Mouse (Mus musculus) heart, embryonic 14.5 days (tissue): Measurements from ENCODE around the gene Grb10. TPM values are rescaled to one million over a fixed set of nuclear protein-coding genes. Genes with fewer than 3 reads are reported as not detected.

Source experiments
- ATAC-seq: fragments of 200-750 bp; cut with Nextera tagmentation; 2 replicates; pipeline ENCODE4 v1.8.0; 2017; ENCODE audit warnings: low read depth, moderate TSS enrichment; ENCODE audit not compliant: insufficient number of reproducible peaks, insufficient read depth, low FRiP score
- H3K27ac ChIP-seq, 2 experiments: fragments of 200-500 bp in 1 of 2; fragments of 300-500 bp in 1 of 2; sonication (generic) in 1 of 2; replicated peaks in 1 of 2; 2 replicates each; pipeline ENCODE4 v1.5.1; 2012 to 2014; ENCODE audit warnings: low read depth in 2 of 2, low read length in 2 of 2, control low read depth in 1 of 2, mild to moderate bottlenecking in 1 of 2, mixed read lengths in 1 of 2; ENCODE audit not compliant: control insufficient read depth in 1 of 2, insufficient read depth in 1 of 2
- H3K27me3 ChIP-seq: fragments of 300-500 bp; sonication (generic); 2 replicates; pipeline ENCODE4 v1.6.1; 2014; ENCODE audit warnings: mild to moderate bottlenecking, low read length, control low read depth; ENCODE audit not compliant: control insufficient read depth, insufficient read depth
- H3K36me3 ChIP-seq: fragments of 300-500 bp; sonication (generic); 2 replicates; pipeline ENCODE4 v1.6.1; 2014; ENCODE audit warnings: mild to moderate bottlenecking, control low read depth, low read length, mixed read lengths; ENCODE audit not compliant: control insufficient read depth, insufficient read depth
- H3K4me1 ChIP-seq, 2 experiments: fragments of 200-500 bp in 1 of 2; fragments of 300-500 bp in 1 of 2; sonication (generic) in 1 of 2; 2 replicates each; pipeline ENCODE4 v1.6.1; 2012 to 2014; ENCODE audit warnings: low read length in 2 of 2, control low read depth in 1 of 2, mixed read lengths in 1 of 2; ENCODE audit not compliant: control insufficient read depth in 2 of 2, insufficient read depth in 2 of 2
- H3K4me2 ChIP-seq: fragments of 300-500 bp; sonication (generic); 2 replicates; pipeline ENCODE4 v1.6.1; 2014; ENCODE audit warnings: mild to moderate bottlenecking, low read length
- H3K4me3 ChIP-seq, 2 experiments: fragments of 200-500 bp in 1 of 2; fragments of 300-500 bp in 1 of 2; sonication (generic) in 1 of 2; 2 replicates each; pipeline ENCODE4 v1.5.1; 2012 to 2014; ENCODE audit warnings: low read length in 2 of 2, mild to moderate bottlenecking in 2 of 2, control low read depth in 1 of 2, low read depth in 1 of 2, moderate library complexity in 1 of 2; ENCODE audit not compliant: control insufficient read depth in 1 of 2, insufficient read depth in 1 of 2
- H3K9ac ChIP-seq: fragments of 300-500 bp; sonication (generic); 2 replicates; pipeline ENCODE4 v1.6.1; 2014; ENCODE audit warnings: mild to moderate bottlenecking, low read length
- H3K9me3 ChIP-seq: fragments of 300-500 bp; sonication (generic); 2 replicates; pipeline ENCODE4 v1.6.1; 2016; ENCODE audit warnings: low read length, control low read depth; ENCODE audit not compliant: control insufficient read depth
- WGBS: fragments of 180-500 bp; shearing (Covaris S2); extraction: QIAGEN DNeasy Blood & Tissue Kit; methylation state at CpG from one replicate; pipeline ENCODE4 v1.1.7; 2014; 5-methylcytosine and 5-hydroxymethylcytosine counted together
- polyA plus RNA-seq: library from polyadenylated mRNA; unstranded; fragments of >200 nt; fragmentation: Nextera tagmentation; extraction: Ambion mirVana; gene quantifications from 2 replicates; pipeline ENCODE4 v1.2.1, GENCODE M21; 2014

The Grb10 gene
- polyA plus RNA-seq, 1 experiment from 2014 or later, result 330 TPM

- Histone ChIP-seq H3K4me3 (no peak overlapping the region), H3K36me3 (no peaks in the 10 kb centered on the region), H3K4me2 (no peak overlapping the region), H3K9me3 (no peaks in the 10 kb centered on the region), H3K27me3 (no peaks in the 10 kb centered on the region), H3K9ac (no peak overlapping the region), H3K4me1 (peaks cover 17 to 19% of the 10 kb centered on the region in 2 experiments), H3K27ac (peak overlapping the region; percentile 84 to 95)
- ATAC-seq, result peak; percentile 91
- WGBS, result 4% methylated on average over 5 of the region's 5 CpGs
These were observed 137.0 kb downstream of the Grb10 start for GRCm38 (mm10) chr11:11901509-11901908.

- ATAC-seq, result no peak
- no peak overlapping the region for H3K4me3 ChIP-seq
- H3K27me3 ChIP-seq, result no peaks in the 10 kb centered on the region
- peak overlapping the region in 1 of 2 experiments; percentile 42; a peak in 3 of 4 replicates for H3K27ac ChIP-seq
- peaks cover 17 to 19% of the 10 kb centered on the region in 2 experiments for H3K4me1 ChIP-seq
- no peaks in the 10 kb centered on the region for H3K9me3 ChIP-seq
- H3K36me3 ChIP-seq, result no peaks in the 10 kb centered on the region
- H3K9ac ChIP-seq, result no peak overlapping the region
- H3K4me2 ChIP-seq, result no peak overlapping the region
- 87% methylated on average over 3 of the region's 3 CpGs for WGBS
These were observed 140.0 kb downstream of the Grb10 start for GRCm38 (mm10) chr11:11898496-11898895.

- WGBS, result 70% methylated on average over 12 of the region's 12 CpGs
- Histone ChIP-seq H3K27me3 (no peaks in the 10 kb centered on the region), H3K4me3 (no peak within 1 kb of the TSS), H3K27ac (peak within 1 kb of the TSS; percentile 19 to 56; a peak in 3 of 4 replicates), H3K4me1 (peaks cover 19 to 22% of the 10 kb centered on the region in 2 experiments), H3K4me2 (no peak within 1 kb of the TSS), H3K9me3 (no peaks in the 10 kb centered on the region), H3K9ac (no peak within 1 kb of the TSS), H3K36me3 (no peaks in the 10 kb centered on the region)
- no peak for ATAC-seq
These were observed 140.7 kb downstream of the Grb10 start, which contains the start of gene Ddc for GRCm38 (mm10) chr11:11897645-11898357. Ddc (minus strand) TSS chr11:11898144.

- peaks cover 11 to 14% of the 10 kb centered on the region in 2 experiments for H3K4me1 ChIP-seq
- no peaks in the 10 kb centered on the region for H3K9me3 ChIP-seq
- no peaks in the 10 kb centered on the region for H3K27me3 ChIP-seq
- no peak overlapping the region for H3K27ac ChIP-seq
- no peak for ATAC-seq
- 89% methylated on average over 2 of the region's 2 CpGs for WGBS
- no peak overlapping the region for H3K4me3 ChIP-seq
- no peaks in the 10 kb centered on the region for H3K36me3 ChIP-seq
- no peak overlapping the region for H3K9ac ChIP-seq
- H3K4me2 ChIP-seq, result no peak overlapping the region
These were observed 143.0 kb downstream of the Grb10 start for GRCm38 (mm10) chr11:11895479-11895878.

- ATAC-seq, result no peak
- no peak overlapping the region for H3K4me3 ChIP-seq
- 89% methylated on average over 1 of the region's 1 CpGs for WGBS
- no peaks in the 10 kb centered on the region for H3K9me3 ChIP-seq
- no peak overlapping the region for H3K4me2 ChIP-seq
- H3K27ac ChIP-seq, result no peak overlapping the region
- H3K4me1 ChIP-seq, result peaks cover 11 to 15% of the 10 kb centered on the region in 2 experiments
- no peak overlapping the region for H3K9ac ChIP-seq
- no peaks in the 10 kb centered on the region for H3K36me3 ChIP-seq
- H3K27me3 ChIP-seq, result no peaks in the 10 kb centered on the region
These were observed 144.7 kb downstream of the Grb10 start for GRCm38 (mm10) chr11:11893769-11894168.

GRCm38 (mm10) chr11:11892993-11893602 lies 145.4 kb downstream of the Grb10 start:
- Histone ChIP-seq H3K9ac (no peak overlapping the region), H3K4me2 (no peak overlapping the region), H3K4me1 (peaks cover 7 to 11% of the 10 kb centered on the region in 2 experiments; a peak in 3 of 4 replicates), H3K27me3 (no peaks in the 10 kb centered on the region), H3K27ac (peak overlapping the region in 1 of 2 experiments; percentile 1; a peak in 2 of 4 replicates), H3K4me3 (no peak overlapping the region), H3K36me3 (no peaks in the 10 kb centered on the region), H3K9me3 (no peaks in the 10 kb centered on the region)
- ATAC-seq, result no peak
- WGBS, result 70% methylated on average over 10 of the region's 10 CpGs

- Histone ChIP-seq H3K27me3 (no peaks in the 10 kb centered on the region), H3K4me1 (peaks cover 0 to 12% of the 10 kb centered on the region in 2 experiments; a peak in 3 of 4 replicates), H3K4me2 (no peak overlapping the region), H3K9me3 (no peaks in the 10 kb centered on the region), H3K4me3 (no peak overlapping the region), H3K27ac (no peak overlapping the region), H3K36me3 (no peaks in the 10 kb centered on the region), H3K9ac (no peak overlapping the region)
- no peak for ATAC-seq
These were observed 146.7 kb downstream of the Grb10 start for GRCm38 (mm10) chr11:11891832-11892231.
